ENCODE assay signal across 30 mouse cellular contexts in the genomic region with DNA sequence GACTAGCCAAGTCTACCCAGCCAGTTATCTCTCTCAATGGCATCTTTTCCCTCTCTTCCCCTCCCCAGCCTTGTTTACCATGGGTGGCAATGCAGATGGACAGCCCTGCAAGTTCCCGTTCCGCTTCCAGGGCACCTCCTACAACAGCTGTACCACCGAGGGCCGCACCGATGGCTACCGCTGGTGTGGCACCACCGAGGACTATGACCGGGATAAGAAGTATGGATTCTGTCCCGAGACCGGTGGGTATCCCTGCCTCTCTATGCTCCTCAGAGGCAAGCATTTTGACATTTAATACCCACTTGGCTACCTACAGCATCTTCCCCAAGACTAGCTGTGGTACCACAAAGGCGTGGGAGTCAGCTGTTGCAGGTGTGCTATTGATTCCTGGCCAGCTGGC. TPM values are rescaled to one million over a fixed set of nuclear protein-coding genes. Genes with fewer than 3 reads are reported as not detected.
"Had no signal": no experiment of that assay in that cellular context is flagged by ENCODE, and none has a peak within 500 bp of the region (broad histone marks: within the 10 kb centered on the region; RNA-seq: fewer than 3 reads in every experiment).

No protein-coding gene starts in this region.

- DNase-seq: left cerebral cortex, postnatal 4 days; liver; liver, embryonic 13.5 days; liver, postnatal 0 days; lung, adult 18-20 months; lung, adult 2 months; lung, embryonic 14.5 days; lung, postnatal 10 days; lung, postnatal 14 days; lung, postnatal 36 days; midbrain, embryonic 14.5 days had no signal

- H3K4me1 ChIP-seq: limb, embryonic 10.5 days; limb, embryonic 12.5 days; liver, embryonic 12.5 days; liver, embryonic 13.5 days; liver, embryonic 15.5 days; megakaryocyte, embryonic 14.5 days; midbrain, embryonic 10.5 days; midbrain, embryonic 12.5 days; midbrain, embryonic 13.5 days; midbrain, embryonic 15.5 days; neural tube, embryonic 12.5 days had no signal

- H3K27me3 ChIP-seq: limb, embryonic 12.5 days; limb, embryonic 13.5 days; limb, embryonic 15.5 days; liver, embryonic 12.5 days; liver, embryonic 13.5 days; liver, embryonic 15.5 days; lung, embryonic 15.5 days; midbrain, embryonic 12.5 days; midbrain, embryonic 13.5 days; midbrain, embryonic 15.5 days; neural tube, embryonic 12.5 days had no signal

- H3K27ac ChIP-seq: limb, embryonic 10.5 days; limb, embryonic 12.5 days; limb, embryonic 13.5 days; limb, embryonic 15.5 days; liver, embryonic 12.5 days; liver, embryonic 13.5 days; liver, embryonic 14.5 days; liver, embryonic 15.5 days; lung, embryonic 15.5 days; macrophage; midbrain, embryonic 10.5 days; midbrain, embryonic 12.5 days; midbrain, embryonic 13.5 days; midbrain, embryonic 15.5 days; neural tube, embryonic 12.5 days had no signal

- H3K4me3 ChIP-seq: limb, embryonic 10.5 days; limb, embryonic 12.5 days; limb, embryonic 13.5 days; limb, embryonic 15.5 days; liver, embryonic 12.5 days; liver, embryonic 13.5 days; liver, embryonic 15.5 days; lung, embryonic 15.5 days; megakaryocyte, embryonic 14.5 days; midbrain, embryonic 10.5 days; midbrain, embryonic 12.5 days; midbrain, embryonic 13.5 days; midbrain, embryonic 15.5 days; myocyte; neural tube, embryonic 12.5 days had no signal

- H3K36me3 ChIP-seq: liver, embryonic 12.5 days; liver, embryonic 13.5 days; liver, embryonic 15.5 days; midbrain, embryonic 13.5 days; midbrain, embryonic 15.5 days had no signal

- H3K9ac ChIP-seq: limb, embryonic 12.5 days; limb, embryonic 13.5 days; limb, embryonic 15.5 days; liver, embryonic 12.5 days; liver, embryonic 13.5 days; liver, embryonic 14.5 days; liver, embryonic 15.5 days; liver, postnatal 0 days; lung, embryonic 14.5 days; lung, embryonic 15.5 days; midbrain, embryonic 12.5 days; midbrain, embryonic 13.5 days; midbrain, embryonic 15.5 days; neural tube, embryonic 12.5 days had no signal

RNA-seq across cellular contexts. Expression of a gene that starts 8.8 kb away (rescaled TPM):
- total RNA-seq: megakaryocyte, adult 5-6 weeks; megakaryocyte-erythroid progenitor cell, adult 5-6 weeks; monocyte, adult 5-6 weeks had no signal
